Mouse (Mus musculus) midbrain, embryonic 15.5 days (tissue): ENCODE data around the gene Acot12. TPM values are rescaled to one million over a fixed set of nuclear protein-coding genes. Genes with fewer than 3 reads are reported as not detected.
A peak's percentile ranks its signal among the peaks of the same experiment; 100 is the strongest.

Experiments
- ATAC-seq: fragments of 200-750 bp; cut with Nextera tagmentation; replicated peaks from 2 replicates; pipeline ENCODE4 v1.8.0; 2017; ENCODE audit warnings: moderate TSS enrichment
- H3K27ac ChIP-seq: fragments of 300-500 bp; sonication (generic); 2 replicates; pipeline ENCODE4 v1.5.1; 2015; ENCODE audit warnings: mild to moderate bottlenecking, inconsistent platforms
- H3K27me3 ChIP-seq: fragments of 300-500 bp; sonication (generic); replicated peaks from 2 replicates; pipeline ENCODE4 v1.6.1; 2015; ENCODE audit warnings: inconsistent platforms
- H3K36me3 ChIP-seq: fragments of 300-500 bp; sonication (generic); replicated peaks from 2 replicates; pipeline ENCODE4 v1.6.1; 2015; ENCODE audit warnings: inconsistent platforms
- H3K4me1 ChIP-seq: fragments of 300-500 bp; sonication (generic); 2 replicates; pipeline ENCODE4 v1.6.1; 2015; ENCODE audit warnings: inconsistent platforms
- H3K4me2 ChIP-seq: fragments of 300-500 bp; sonication (generic); 2 replicates; pipeline ENCODE4 v1.6.1; 2015; ENCODE audit warnings: inconsistent platforms, mild to moderate bottlenecking, moderate library complexity
- H3K4me3 ChIP-seq: fragments of 300-500 bp; sonication (generic); 2 replicates; pipeline ENCODE4 v1.5.1; 2015; ENCODE audit warnings: mild to moderate bottlenecking, inconsistent platforms
- H3K9ac ChIP-seq: fragments of 300-500 bp; sonication (generic); 2 replicates; pipeline ENCODE4 v1.6.1; 2015; ENCODE audit warnings: mild to moderate bottlenecking, inconsistent platforms
- H3K9me3 ChIP-seq: fragments of 300-500 bp; sonication (generic); 2 replicates; pipeline ENCODE4 v1.6.1; 2016; ENCODE audit warnings: inconsistent platforms
- WGBS: fragments of 180-500 bp; shearing (Covaris S2); methylation state at CpG from one replicate; pipeline ENCODE4 v1.1.7; 2015; ENCODE audit warnings: mixed read lengths; 5-methylcytosine and 5-hydroxymethylcytosine counted together
- polyA plus RNA-seq: library from polyadenylated mRNA; unstranded; fragments of >200 nt; fragmentation: Nextera tagmentation; extraction: Ambion mirVana; gene quantifications from 2 replicates; pipeline ENCODE4 v1.2.1, GENCODE M21; 2015

Gene Acot12
- 0.19 TPM in 1 of 2 replicates, not detected in the other for polyA plus RNA-seq

DNA sequence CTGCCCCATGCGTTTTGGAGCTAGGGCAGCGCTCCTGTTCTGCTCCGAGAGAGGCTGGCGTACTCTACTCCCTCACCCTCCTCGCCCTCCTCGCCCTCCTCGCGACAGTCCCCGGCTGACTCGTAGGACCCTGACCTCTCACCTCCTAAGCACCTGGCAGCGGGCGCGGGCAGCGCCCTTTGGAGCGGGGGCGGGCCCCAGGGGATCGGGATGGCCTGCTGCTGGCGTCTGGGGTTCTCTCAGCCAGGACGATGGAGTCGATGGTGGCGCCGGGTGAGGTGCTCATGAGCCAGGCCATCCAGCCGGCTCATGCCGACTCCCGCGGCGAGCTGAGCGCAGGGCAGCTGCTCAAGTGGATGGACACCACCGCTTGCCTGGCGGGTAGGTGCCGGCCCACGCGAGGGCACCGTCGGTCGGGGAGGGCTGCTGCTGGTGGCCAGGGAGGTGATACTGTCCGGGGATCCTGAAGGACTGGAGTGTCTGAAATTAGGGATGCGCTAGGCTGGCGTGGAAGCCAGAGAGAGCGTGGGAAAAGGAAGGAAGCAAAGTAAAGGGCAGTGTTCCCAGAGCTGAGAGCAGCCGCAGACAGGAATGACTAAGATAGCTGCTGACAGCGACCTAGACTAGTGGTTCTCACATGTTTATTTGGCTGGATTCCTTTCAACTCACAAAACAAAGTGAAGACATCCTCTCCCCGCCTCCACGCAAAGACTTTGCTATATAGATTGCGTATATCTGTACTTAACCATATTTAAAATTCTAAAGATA lies at the start of gene Acot12:
Gene Acot12, plus strand, starts transcription at position 233 of the 768 bp plus-strand sequence.
- peak within 1 kb of the TSS; percentile 88 for H3K4me2 ChIP-seq
- no peaks in the 10 kb centered on the region for H3K36me3 ChIP-seq
- no peaks in the 10 kb centered on the region for H3K9me3 ChIP-seq
- H3K4me1 ChIP-seq = peaks cover 10% of the 10 kb centered on the region; the same call in 1 of the 2 replicates
- H3K27me3 ChIP-seq = no peaks in the 10 kb centered on the region
- peak within 1 kb of the TSS; percentile 56 for H3K9ac ChIP-seq
- ATAC-seq = peak; percentile 83
- H3K27ac ChIP-seq = no peak within 1 kb of the TSS
- WGBS = 8% methylated on average over 45 of the region's 45 CpGs
- H3K4me3 ChIP-seq = peak within 1 kb of the TSS; percentile 45

DNA sequence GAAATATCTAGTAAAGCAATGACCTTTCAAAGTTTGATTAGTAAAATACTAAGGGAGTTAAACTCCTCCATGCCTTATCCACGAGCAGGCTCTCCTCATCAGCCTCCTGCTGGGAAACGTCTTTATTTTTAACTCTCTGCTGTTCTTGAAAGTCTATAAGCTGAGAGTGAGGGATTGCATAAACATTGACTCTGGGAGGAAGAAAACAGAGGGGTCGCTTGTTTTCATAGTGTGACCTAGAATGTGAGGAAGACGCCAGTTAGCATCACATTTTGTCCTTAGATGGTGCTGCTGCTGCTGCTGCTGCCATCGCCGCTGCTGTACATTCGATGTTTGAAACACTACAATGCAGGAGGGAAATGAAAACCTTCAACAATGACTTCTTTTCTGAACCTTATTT lies 47.7 kb upstream of the Acot12 start:
- no peak overlapping the region for H3K4me3 ChIP-seq
- no peaks in the 10 kb centered on the region for H3K27me3 ChIP-seq
- 68% methylated on average over 7 of the region's 7 CpGs for WGBS
- H3K4me2 ChIP-seq = no peak overlapping the region
- no peak overlapping the region for H3K9ac ChIP-seq
- H3K36me3 ChIP-seq = no peaks in the 10 kb centered on the region
- no peak overlapping the region for H3K27ac ChIP-seq
- ATAC-seq = no peak
- H3K9me3 ChIP-seq = no peaks in the 10 kb centered on the region
- no peaks in the 10 kb centered on the region for H3K4me1 ChIP-seq

DNA sequence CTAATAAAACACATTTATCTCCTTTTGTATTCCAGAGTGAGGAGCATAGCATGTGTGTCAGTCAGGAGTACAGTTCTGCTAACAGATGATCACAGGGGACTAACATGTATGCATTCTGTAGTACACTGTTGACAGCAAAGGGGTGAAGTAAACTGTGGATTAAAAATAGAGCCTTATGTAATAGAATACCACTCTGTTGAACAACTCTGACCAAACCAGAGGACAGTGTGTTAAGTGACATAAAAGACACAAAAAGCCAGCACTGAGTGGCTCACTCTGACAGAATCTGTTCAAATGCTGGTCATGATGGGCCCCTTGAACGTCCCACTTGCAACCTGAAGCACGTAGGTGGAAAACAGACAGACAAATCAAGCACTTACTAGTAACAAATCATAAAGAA lies 45.9 kb upstream of the Acot12 start:
- ATAC-seq = no peak
- Histone ChIP-seq H3K27ac (no peak overlapping the region), H3K27me3 (no peaks in the 10 kb centered on the region), H3K4me3 (no peak overlapping the region), H3K9ac (no peak overlapping the region), H3K9me3 (no peaks in the 10 kb centered on the region), H3K36me3 (no peaks in the 10 kb centered on the region), H3K4me2 (no peak overlapping the region), H3K4me1 (no peaks in the 10 kb centered on the region)
- 94% methylated on average over 2 of the region's 2 CpGs for WGBS

DNA sequence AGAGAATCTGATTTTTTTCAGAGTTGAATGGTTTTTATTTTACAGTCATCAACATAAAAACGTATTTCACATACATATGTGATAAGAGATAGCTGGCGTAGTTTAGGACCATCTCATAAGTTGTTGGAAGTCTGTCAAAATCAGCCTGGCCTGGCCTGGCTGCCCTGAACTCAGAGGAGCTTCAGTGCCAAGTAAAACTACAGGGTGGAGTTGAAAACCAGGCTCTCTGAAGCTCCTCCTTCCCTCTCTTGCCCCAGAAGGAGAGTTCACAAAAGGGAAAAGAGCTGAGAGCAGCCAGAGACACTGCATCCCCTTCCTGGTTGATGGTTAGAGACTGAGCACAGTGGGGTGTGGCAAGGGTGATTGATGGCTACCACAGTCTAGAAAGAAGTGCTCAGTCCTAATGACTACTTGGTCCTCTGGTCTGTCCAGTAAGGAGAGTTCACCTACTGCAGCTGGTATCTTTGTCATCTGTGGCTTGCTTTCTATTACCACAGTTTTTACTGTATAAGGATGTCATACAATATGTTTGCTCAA lies 45.1 kb upstream of the Acot12 start:
- ATAC-seq = no peak
- Histone ChIP-seq H3K9me3 (no peaks in the 10 kb centered on the region), H3K4me1 (no peaks in the 10 kb centered on the region), H3K4me3 (no peak overlapping the region), H3K27ac (no peak overlapping the region), H3K36me3 (no peaks in the 10 kb centered on the region), H3K27me3 (no peaks in the 10 kb centered on the region), H3K4me2 (no peak overlapping the region), H3K9ac (no peak overlapping the region)
- WGBS = 91% methylated on average over 2 of the region's 2 CpGs

DNA sequence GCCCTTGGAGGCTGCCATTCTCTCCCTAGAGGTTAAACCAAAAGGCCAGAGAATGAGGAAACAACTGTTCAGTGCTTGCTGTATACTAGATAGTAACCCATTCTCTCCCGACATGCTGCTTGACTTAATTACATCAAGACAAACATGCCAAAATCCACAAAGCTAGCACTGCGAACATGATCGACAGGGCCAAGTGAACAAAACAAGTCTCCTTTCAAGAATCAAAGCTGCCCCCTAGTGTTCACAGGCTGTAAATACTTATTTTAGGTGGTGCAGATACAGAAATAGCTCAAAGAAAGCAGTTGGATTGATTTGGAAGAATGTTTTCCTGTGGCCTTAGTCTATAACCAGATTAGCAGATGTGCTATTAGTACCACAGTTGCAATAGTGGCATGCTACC lies 44.3 kb upstream of the Acot12 start:
- no peak overlapping the region for H3K27ac ChIP-seq

DNA sequence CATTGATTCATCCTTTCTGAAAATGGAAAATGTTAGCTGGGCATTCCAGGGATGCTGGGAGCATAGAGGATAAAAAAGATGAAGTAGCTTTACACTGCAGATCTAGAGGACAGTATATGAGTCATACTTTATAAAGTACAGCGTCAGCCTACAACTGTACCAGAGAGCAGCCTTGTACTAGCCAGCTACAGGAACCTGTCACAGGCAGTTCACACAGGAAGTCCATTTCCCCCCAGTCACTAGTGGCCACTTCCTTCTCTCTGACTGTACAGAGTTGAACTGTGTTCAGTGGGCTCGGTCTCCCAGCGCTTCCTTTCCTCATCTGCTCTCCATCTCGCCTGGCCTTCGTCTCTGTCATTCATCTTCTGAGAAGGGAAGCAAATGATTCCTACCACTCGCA lies 39.0 kb upstream of the Acot12 start:
- Histone ChIP-seq H3K9me3 (no peaks in the 10 kb centered on the region), H3K27me3 (no peaks in the 10 kb centered on the region), H3K36me3 (no peaks in the 10 kb centered on the region), H3K27ac (no peak overlapping the region), H3K4me1 (no peaks in the 10 kb centered on the region), H3K4me2 (no peak overlapping the region), H3K9ac (no peak overlapping the region), H3K4me3 (no peak overlapping the region)
- WGBS = 90% methylated on average over 6 of the region's 6 CpGs
- no peak for ATAC-seq

More for the DNA sequence above, 44.3 kb upstream of the Acot12 start:
- no peak overlapping the region for H3K4me3 ChIP-seq
- no peaks in the 10 kb centered on the region for H3K9me3 ChIP-seq
- no peak; the same call in 1 of the 2 replicates for ATAC-seq
- H3K4me2 ChIP-seq = no peak overlapping the region
- WGBS = 29% methylated on average over 3 of the region's 3 CpGs
- H3K9ac ChIP-seq = no peak overlapping the region
- no peaks in the 10 kb centered on the region for H3K36me3 ChIP-seq
- no peaks in the 10 kb centered on the region for H3K4me1 ChIP-seq
- H3K27me3 ChIP-seq = no peaks in the 10 kb centered on the region

DNA sequence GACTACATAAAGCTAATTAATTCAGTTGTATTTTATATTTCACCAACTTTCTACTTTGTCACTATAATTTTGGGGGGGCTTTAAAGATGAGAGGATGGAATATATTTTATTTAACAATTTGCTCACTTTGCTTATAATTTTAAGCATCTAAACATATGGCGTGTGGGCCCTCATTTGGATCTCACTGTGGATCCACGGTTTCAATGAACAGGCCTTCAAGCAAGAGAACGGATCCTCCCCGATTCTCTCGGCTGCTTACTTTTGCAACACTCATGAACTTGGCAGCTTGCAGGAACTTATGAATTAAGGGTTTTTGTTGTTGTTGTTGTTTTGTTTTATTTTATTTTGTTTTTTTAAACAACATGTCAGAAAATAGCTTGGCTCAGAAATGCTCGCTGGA lies 21.8 kb upstream of the Acot12 start:
- no peaks in the 10 kb centered on the region for H3K9me3 ChIP-seq
- 94% methylated on average over 6 of the region's 6 CpGs for WGBS

DNA sequence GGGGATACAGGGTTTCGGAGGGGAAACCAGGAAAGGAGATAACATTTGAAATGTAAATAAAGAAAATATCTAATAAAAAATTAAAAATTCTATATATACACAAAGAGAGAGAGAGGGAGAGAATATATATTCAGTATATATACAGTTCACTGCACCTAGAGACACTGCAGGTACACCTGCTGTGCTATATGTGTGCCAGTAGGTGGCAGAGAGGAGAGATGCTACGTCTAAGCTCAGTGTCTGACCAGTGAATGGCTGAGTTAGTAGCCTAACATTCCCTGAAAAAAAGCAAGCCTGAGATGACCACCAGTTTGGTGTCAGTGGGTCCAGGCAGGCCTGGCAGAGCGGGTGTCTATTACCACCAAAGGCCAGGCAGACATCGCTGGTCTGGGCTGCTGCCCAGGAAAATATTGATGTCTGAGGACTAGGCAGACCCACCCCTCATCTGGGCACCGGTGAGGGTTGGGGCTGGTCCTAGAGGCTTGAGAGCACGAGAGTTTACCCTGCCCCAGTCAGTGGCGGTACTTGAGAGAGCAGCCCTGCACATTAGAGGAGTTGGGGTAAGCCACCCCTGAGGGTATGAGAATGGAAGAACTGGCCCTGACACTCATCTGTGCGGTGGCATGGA lies 18.1 kb upstream of the Acot12 start:
- no peaks in the 10 kb centered on the region for H3K27me3 ChIP-seq
- WGBS = 75% methylated on average over 8 of the region's 8 CpGs
- no peaks in the 10 kb centered on the region for H3K4me1 ChIP-seq
- H3K9ac ChIP-seq = no peak overlapping the region
- no peaks in the 10 kb centered on the region for H3K36me3 ChIP-seq
- H3K4me2 ChIP-seq = no peak overlapping the region
- no peak overlapping the region for H3K4me3 ChIP-seq
- H3K27ac ChIP-seq = no peak overlapping the region
- ATAC-seq = peak; percentile 79
- no peaks in the 10 kb centered on the region for H3K9me3 ChIP-seq

More for the DNA sequence above, 21.8 kb upstream of the Acot12 start:
- Histone ChIP-seq H3K4me2 (no peak overlapping the region), H3K27me3 (no peaks in the 10 kb centered on the region), H3K27ac (no peak overlapping the region), H3K9ac (no peak overlapping the region), H3K36me3 (no peaks in the 10 kb centered on the region), H3K4me1 (no peaks in the 10 kb centered on the region), H3K4me3 (no peak overlapping the region)
- ATAC-seq = no peak

DNA sequence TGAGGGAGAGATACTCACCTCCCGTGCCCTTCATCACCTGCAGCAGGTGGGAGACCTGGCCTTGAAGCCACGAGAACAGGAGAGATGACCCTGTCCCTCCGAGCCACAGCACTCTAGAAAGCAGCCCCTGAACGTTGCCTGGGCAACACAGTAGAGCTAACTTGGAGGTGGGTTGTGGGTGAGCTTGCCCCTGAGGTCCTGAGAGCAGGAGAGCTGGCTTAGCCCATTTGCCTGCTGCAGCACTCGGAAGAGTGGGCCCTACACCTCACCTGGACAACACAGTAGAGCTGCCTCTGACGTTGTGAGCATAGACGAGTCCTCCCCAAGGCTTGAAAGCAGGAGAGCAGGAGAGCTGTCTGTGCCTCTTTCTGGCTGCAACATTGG lies 17.6 kb upstream of the Acot12 start:
- peak; percentile 18; the same call in 1 of the 2 replicates for ATAC-seq
- no peaks in the 10 kb centered on the region for H3K36me3 ChIP-seq
- 78% methylated on average over 7 of the region's 7 CpGs for WGBS
- H3K9ac ChIP-seq = no peak overlapping the region
- H3K27me3 ChIP-seq = no peaks in the 10 kb centered on the region
- H3K27ac ChIP-seq = no peak overlapping the region
- H3K4me1 ChIP-seq = no peaks in the 10 kb centered on the region
- H3K9me3 ChIP-seq = no peaks in the 10 kb centered on the region
- H3K4me2 ChIP-seq = no peak overlapping the region
- H3K4me3 ChIP-seq = no peak overlapping the region

DNA sequence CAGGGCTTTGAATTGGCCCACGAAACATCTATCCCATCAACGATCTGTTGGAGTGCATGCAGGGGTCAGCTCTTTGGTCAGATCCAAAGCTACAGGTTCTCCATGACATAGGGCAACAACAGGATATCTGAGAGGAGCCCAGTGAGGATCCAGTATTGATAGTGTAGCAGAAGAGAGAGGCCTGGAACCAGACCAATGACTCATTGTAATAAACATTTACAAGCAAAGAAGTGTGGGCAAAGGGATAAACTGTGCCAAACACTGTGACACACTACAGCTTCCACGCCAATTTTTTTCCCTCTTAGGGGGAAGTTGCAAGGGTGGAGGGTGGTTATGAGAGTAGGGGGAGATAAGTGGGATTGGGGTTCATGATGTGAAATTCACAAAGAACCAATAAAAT lies 17.1 kb upstream of the Acot12 start:
- Histone ChIP-seq H3K4me2 (no peak overlapping the region), H3K9me3 (no peaks in the 10 kb centered on the region), H3K27me3 (no peaks in the 10 kb centered on the region), H3K36me3 (no peaks in the 10 kb centered on the region), H3K9ac (no peak overlapping the region), H3K27ac (no peak overlapping the region), H3K4me3 (no peak overlapping the region), H3K4me1 (no peaks in the 10 kb centered on the region)
- no peak for ATAC-seq
- WGBS = 90% methylated on average over 3 of the region's 3 CpGs

DNA sequence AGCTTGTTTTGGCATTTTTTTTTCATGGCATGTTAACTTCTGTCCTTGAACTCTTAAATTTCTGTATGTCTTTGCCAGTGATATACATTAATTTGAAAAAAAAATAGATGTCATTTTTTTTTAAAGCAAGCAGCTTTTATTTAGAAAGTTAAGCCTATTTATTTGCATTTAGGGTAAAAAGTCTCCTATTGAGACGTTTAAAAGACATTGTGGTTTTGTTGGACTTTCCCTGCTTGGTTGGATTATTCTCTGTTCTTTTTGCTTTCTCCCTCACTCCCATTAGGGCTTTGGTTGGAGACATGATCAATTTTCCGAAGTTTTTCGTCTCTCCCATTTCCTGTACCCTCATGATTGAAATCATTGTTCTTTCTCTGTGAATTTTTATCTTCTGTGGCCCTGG lies 16.2 kb upstream of the Acot12 start:
- ATAC-seq = no peak
- Histone ChIP-seq H3K27ac (no peak overlapping the region), H3K9me3 (no peaks in the 10 kb centered on the region), H3K27me3 (no peaks in the 10 kb centered on the region), H3K4me1 (no peaks in the 10 kb centered on the region), H3K9ac (no peak overlapping the region), H3K4me3 (no peak overlapping the region), H3K36me3 (no peaks in the 10 kb centered on the region), H3K4me2 (no peak overlapping the region)
- WGBS = 79% methylated on average over 3 of the region's 3 CpGs

DNA sequence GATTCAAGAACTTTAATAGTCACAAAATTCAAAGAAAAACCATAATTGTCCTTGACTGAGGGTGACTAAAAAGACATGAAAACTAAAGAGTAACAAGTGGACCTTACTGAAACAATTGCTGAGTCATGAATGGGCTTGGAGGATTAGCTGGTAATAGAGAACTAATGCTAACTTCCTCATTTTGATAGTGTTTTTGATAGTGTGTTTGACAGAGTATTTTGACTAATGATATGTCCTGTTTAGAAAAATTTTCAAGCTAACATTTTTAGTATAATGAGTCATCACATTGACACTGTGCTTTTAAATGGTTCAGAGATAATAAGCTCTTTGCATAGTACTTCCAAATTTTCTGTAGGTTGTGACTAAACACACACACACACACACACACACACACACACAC lies 13.4 kb upstream of the Acot12 start:
- H3K4me1 ChIP-seq = no peaks in the 10 kb centered on the region

More for the DNA sequence above, 13.4 kb upstream of the Acot12 start:
- H3K27me3 ChIP-seq = no peaks in the 10 kb centered on the region
- H3K9ac ChIP-seq = no peak overlapping the region
- no peak overlapping the region for H3K4me2 ChIP-seq
- H3K36me3 ChIP-seq = no peaks in the 10 kb centered on the region
- no peak for ATAC-seq
- no peak overlapping the region for H3K4me3 ChIP-seq
- no peak overlapping the region for H3K27ac ChIP-seq
- H3K9me3 ChIP-seq = no peaks in the 10 kb centered on the region
